Comparison of ENCODE assay signal across 13 mouse cellular contexts in the genomic region with DNA sequence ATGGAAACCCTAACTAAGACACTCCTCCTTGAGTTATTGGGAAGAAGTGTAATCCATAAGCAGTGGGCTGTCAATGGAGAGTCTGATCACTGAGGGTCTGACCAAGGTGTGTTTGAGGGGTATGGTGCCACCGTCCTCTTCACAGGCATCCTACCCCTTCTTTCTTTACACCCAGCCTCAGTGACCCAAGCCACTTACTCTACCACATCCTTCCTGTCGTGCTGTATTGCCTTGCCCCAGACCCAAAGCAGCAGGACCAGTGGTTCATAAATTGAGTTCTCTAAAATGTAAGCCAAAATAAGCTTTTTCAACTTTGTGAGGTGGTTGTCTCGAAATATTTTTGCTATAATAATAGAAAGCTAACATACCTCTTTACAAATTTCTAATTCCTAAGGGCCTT.
"Had no signal": no experiment of that assay in that cellular context is flagged by ENCODE, and none has a peak within 500 bp of the region (broad histone marks: within the 10 kb centered on the region; RNA-seq: fewer than 3 reads in every experiment).

No protein-coding gene starts in this region.

- DNase-seq: lung, adult 18-20 months; lung, embryonic 14.5 days; lung, postnatal 10 days; lung, postnatal 4 days; right cerebral cortex, postnatal 14 days; thymus, adult 2 months; thymus, postnatal 25 days; thymus, postnatal 4 days had no signal

- H3K9me3 ChIP-seq: midbrain, embryonic 13.5 days; midbrain, embryonic 15.5 days; neural tube, embryonic 13.5 days; neural tube, embryonic 15.5 days had no signal

- H3K4me1 ChIP-seq: midbrain, embryonic 13.5 days; midbrain, embryonic 15.5 days; neural tube, embryonic 13.5 days; neural tube, embryonic 15.5 days had no signal

- H3K36me3 ChIP-seq: midbrain, embryonic 13.5 days; midbrain, embryonic 15.5 days; neural tube, embryonic 13.5 days; neural tube, embryonic 15.5 days had no signal

- H3K27me3 ChIP-seq: midbrain, embryonic 13.5 days; midbrain, embryonic 15.5 days; neural tube, embryonic 13.5 days; neural tube, embryonic 15.5 days had no signal

- H3K4me3 ChIP-seq: midbrain, embryonic 13.5 days; midbrain, embryonic 15.5 days; myocyte; neural tube, embryonic 13.5 days; neural tube, embryonic 15.5 days had no signal

- ATAC-seq: midbrain, embryonic 13.5 days; midbrain, embryonic 15.5 days had no signal
